ENCODE assay signal across 9 mouse cellular contexts in the genomic region with DNA sequence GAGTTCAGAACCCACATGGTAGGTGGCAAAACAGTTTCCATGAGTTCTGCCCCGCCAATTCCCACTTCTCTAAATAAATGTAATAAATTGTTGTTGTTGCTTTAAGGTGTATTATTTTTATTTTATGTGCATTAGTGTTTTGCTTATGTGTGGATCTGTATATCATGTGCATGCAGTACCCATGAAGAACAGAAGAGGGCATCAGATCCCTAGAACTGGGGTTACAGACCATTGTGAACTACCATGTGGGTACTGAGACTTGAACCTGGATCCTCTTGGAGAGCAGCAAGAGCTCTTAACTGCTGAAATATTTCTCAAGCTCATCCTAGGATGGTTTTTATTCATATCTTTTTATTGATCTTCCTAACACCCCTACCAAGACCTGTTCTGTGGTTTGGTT. TPM values are rescaled to one million over a fixed set of nuclear protein-coding genes. Genes with fewer than 3 reads are reported as not detected.
A peak's percentile ranks its signal among the peaks of the same experiment; 100 is the strongest.
DNase-seq lines count a peak whose midpoint lies in the region; ATAC-seq lines count a peak whose summit lies in the region.
"Had no signal": no experiment of that assay in that cellular context is flagged by ENCODE, and none has a peak within 500 bp of the region (broad histone marks: within the 10 kb centered on the region; RNA-seq: fewer than 3 reads in every experiment).

No protein-coding gene starts in this region.

- DNase-seq in kidney, adult 18-20 months: peak; percentile 31
- DNase-seq in NIH3T3 (ENCODE audit: low read depth) (peak; percentile 74), MN1 (ENCODE audit: low spot score) (no peak)
- peak; percentile 22 for DNase-seq in fibroblast of lung, adult 2 months (ENCODE audit: low read depth)
- no peak for DNase-seq in right cerebral cortex, postnatal 25 days

- no peak overlapping the region for H3K9ac ChIP-seq in kidney, embryonic 15.5 days
- H3K9ac ChIP-seq: limb, embryonic 12.5 days had no signal

- no peak for ATAC-seq in kidney, embryonic 15.5 days (replicated peaks; ENCODE audit: low FRiP score)
- ATAC-seq in CD4-positive, CD25-positive, alpha-beta regulatory T cell, adult 4 months: peak; percentile 15
- ATAC-seq in megakaryocyte, adult 5-6 weeks (ENCODE audit: poor library complexity, severe bottlenecking): 0 out of 2 replicates have a peak, but pooled peaks have one; percentile 21

- peaks cover 18% of the 10 kb centered on the region for H3K4me1 ChIP-seq in kidney, embryonic 15.5 days

- H3K27ac ChIP-seq in kidney, embryonic 15.5 days: no peak overlapping the region
- H3K27ac ChIP-seq: limb, embryonic 12.5 days had no signal

- 81% methylated on average over 1 of the region's 1 CpGs for whole genome bisulfite sequencing in kidney, embryonic 15.5 days

- no peak overlapping the region for H3K4me2 ChIP-seq in kidney, embryonic 15.5 days
- H3K4me2 ChIP-seq: limb, embryonic 12.5 days had no signal

- peaks cover 8% of the 10 kb centered on the region; the same call in 1 of the 2 replicates for H3K36me3 ChIP-seq in kidney, embryonic 15.5 days

- H3K9me3 ChIP-seq in kidney, embryonic 15.5 days (replicated peaks): no peaks in the 10 kb centered on the region
- H3K9me3 ChIP-seq: limb, embryonic 12.5 days had no signal

- H3K4me3 ChIP-seq in kidney, embryonic 15.5 days (replicated peaks): no peak overlapping the region
- H3K4me3 ChIP-seq: limb, embryonic 12.5 days had no signal

- no peaks in the 10 kb centered on the region for H3K27me3 ChIP-seq in kidney, embryonic 15.5 days
- H3K27me3 ChIP-seq: limb, embryonic 12.5 days had no signal

RNA-seq across cellular contexts. Expression of gene Snap29, which starts 2.9 kb away (rescaled TPM):
- polyA plus RNA-seq in kidney, embryonic 15.5 days (2015; fragmentation: Nextera tagmentation; extraction: Ambion mirVana): 14.2 and 15.2 TPM in 2 replicates
- 10 to 100 TPM; 10.5 to 22.1 TPM for polyA plus RNA-seq in CD4-positive, CD25-positive, alpha-beta regulatory T cell, adult 4 months (2017; shearing (Covaris generic))
- total RNA-seq in megakaryocyte, adult 5-6 weeks (2015): 29.6 and 35.1 TPM in 2 replicates
- 36.0 and 38.7 TPM in 2 replicates for total RNA-seq in megakaryocyte, adult 5-6 weeks (2017)

RNA-seq across cellular contexts. Expression of gene Pi4ka, which starts 3.3 kb away (rescaled TPM):
- polyA plus RNA-seq in kidney, embryonic 15.5 days (2015; fragmentation: Nextera tagmentation; extraction: Ambion mirVana): 30.9 and 39.7 TPM in 2 replicates
- polyA plus RNA-seq in CD4-positive, CD25-positive, alpha-beta regulatory T cell, adult 4 months (2017; shearing (Covaris generic)): 10 to 100 TPM; 56.9 to 57.5 TPM
- 51.5 and 77.1 TPM in 2 replicates for total RNA-seq in megakaryocyte, adult 5-6 weeks (2015)
- total RNA-seq in megakaryocyte, adult 5-6 weeks (2017): 34.2 and 44.7 TPM in 2 replicates

RNA-seq across cellular contexts. Expression of gene Crkl, which starts 48.9 kb away (rescaled TPM):
- polyA plus RNA-seq in kidney, embryonic 15.5 days (2015; fragmentation: Nextera tagmentation; extraction: Ambion mirVana): 68.9 and 72.6 TPM in 2 replicates
- 10 to 100 TPM; 20.2 to 24.2 TPM for polyA plus RNA-seq in CD4-positive, CD25-positive, alpha-beta regulatory T cell, adult 4 months (2017; shearing (Covaris generic))
- total RNA-seq in megakaryocyte, adult 5-6 weeks (2015): 25.4 and 29.5 TPM in 2 replicates
- 25.9 and 26.5 TPM in 2 replicates for total RNA-seq in megakaryocyte, adult 5-6 weeks (2017)

Comparison
In these comparisons a context has a peak if more than half of its experiments do, and no peak if none do; other contexts are left out.
1. DNase-seq: peak in kidney, adult 18-20 months (single experiment), NIH3T3 (single experiment) and fibroblast of lung, adult 2 months (single experiment); none in MN1 (single experiment) and right cerebral cortex, postnatal 25 days (single experiment).